Mouse (Mus musculus): ENCODE data around the gene Myl6b. TPM values are rescaled to one million over a fixed set of nuclear protein-coding genes. Genes with fewer than 3 reads are reported as not detected.

Myl6b gene
- polyA plus RNA-seq, 1 experiment = not detected

DNA sequence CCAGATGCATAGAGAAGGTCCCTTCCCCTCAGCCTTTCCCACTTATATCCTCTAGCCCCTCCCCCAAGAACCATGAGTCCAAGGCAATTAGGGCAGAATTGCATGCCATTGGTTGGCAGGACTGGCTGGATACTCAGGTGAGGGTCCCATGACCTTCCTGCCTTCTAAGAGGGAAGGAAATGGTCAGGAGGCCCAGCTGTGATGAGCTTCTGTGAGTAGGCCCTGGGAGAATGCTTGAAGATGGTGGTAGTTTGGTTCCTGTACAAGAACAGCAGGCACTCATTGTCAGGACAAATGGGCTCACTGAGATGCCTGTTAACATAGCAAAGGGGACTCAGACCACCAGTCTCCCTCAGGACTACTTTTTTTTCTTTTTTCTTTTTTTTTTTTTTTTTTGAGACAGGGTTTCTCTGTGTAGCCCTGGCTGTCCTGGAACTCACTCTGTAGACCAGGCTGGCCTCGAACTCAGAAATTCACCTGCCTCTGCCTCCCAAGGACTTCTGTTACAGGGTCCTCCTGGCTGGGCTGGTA lies 39.9 kb upstream of the Myl6b start:
- H3K4me3 ChIP-seq (ENCODE audit: insufficient read depth, low read depth, low read length) = no peak overlapping the region
- WGBS = 93% methylated on average over 1 of the region's 1 CpGs
- H3K4me1 ChIP-seq (ENCODE audit: control insufficient read depth, insufficient read depth, low read length) = no peaks in the 10 kb centered on the region
- no peak overlapping the region for H3K27ac ChIP-seq (ENCODE audit: insufficient read depth, low read depth, low read length)
- no peak for TF ChIP-seq POLR2A (IDR thresholded peaks at IDR 0.05; ENCODE audit: insufficient read depth, low read depth, low read length)
- TF ChIP-seq CTCF (IDR thresholded peaks at IDR 0.05; ENCODE audit: insufficient read depth, low read depth, low read length) = no peak

DNA sequence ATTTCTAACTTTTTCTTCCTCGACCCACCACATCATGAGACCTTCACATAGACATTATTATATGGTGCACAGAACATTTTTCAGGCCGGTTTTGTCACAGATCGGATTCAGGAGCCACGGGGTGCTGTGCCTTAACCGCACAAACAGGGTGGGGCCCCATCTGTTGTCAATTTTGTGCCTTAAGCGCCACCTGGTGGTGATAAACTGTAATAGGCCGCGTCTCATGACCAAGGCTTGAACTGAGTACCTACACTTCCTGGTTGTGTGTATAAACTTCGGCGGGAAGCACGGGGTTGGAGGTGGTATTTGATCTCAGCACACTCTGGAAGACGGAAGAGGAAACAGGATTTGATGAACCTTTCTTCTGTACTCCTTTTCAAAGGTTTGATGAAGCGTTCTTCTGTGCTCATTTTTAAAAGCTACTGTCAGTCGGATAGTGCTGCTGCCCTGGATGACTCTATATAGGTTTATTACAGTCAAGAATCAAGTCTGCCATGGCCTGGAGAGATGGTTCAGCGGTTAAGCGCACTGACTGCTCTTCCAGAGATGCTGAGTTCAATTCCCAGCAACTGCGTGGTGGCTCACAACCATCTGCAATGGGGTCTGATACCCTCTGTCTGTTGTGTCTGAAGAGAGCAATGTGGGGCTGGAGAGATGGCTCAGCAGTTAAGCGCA lies 37.9 kb upstream of the Myl6b start:
- Histone ChIP-seq H3K4me1 (ENCODE audit: control insufficient read depth, insufficient read depth, low read length) (peaks cover 4% of the 10 kb centered on the region; the same call in 1 of the 2 replicates), H3K4me3 (ENCODE audit: insufficient read depth, low read depth, low read length) (no peak overlapping the region), H3K27ac (ENCODE audit: insufficient read depth, low read depth, low read length) (no peak overlapping the region)
- no peak for TF ChIP-seq POLR2A (IDR thresholded peaks at IDR 0.05; ENCODE audit: insufficient read depth, low read depth, low read length)
- TF ChIP-seq CTCF (IDR thresholded peaks at IDR 0.05; ENCODE audit: insufficient read depth, low read depth, low read length) = peak; percentile 61; the same call in 1 of the 2 replicates
- 15% methylated on average over 18 of the region's 18 CpGs for WGBS

DNA sequence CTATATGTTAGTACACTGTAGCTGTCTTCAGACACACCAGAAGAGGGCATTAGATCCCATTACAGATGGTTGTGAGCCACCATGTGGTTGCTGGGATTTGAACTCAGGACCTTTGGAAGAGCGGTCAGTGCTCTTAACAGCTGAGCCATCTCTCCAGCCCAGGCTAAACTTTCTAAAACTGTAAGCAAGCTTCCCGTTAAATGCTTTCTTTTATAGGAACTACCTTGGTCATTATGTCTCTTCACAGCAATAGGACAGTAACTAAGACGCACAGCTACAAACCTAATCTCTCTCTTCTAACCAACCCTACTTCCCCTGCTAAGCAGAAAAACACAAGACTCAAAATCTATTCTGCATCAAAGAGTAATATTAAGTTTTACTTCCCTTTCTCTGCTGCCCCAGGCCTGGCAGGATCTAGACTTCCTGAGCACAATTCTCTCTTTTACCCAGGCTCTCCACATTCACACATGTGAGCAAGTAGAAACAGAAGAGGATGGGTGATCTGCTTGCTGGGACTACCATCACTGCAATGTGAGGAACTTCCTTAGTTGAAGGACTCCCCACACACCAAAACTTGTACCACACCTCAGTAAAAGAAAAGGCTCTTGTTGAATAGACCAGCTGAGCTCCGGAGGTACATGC lies 37.3 kb upstream of the Myl6b start:
- TF ChIP-seq CTCF (IDR thresholded peaks at IDR 0.05; ENCODE audit: insufficient read depth, low read depth, low read length) (no peak), POLR2A (IDR thresholded peaks at IDR 0.05; ENCODE audit: insufficient read depth, low read depth, low read length) (no peak)
- whole genome bisulfite sequencing = 69% methylated on average over 4 of the region's 4 CpGs
- no peak overlapping the region for H3K27ac ChIP-seq (ENCODE audit: insufficient read depth, low read depth, low read length)
- H3K4me1 ChIP-seq (ENCODE audit: control insufficient read depth, insufficient read depth, low read length) = peaks cover 4% of the 10 kb centered on the region; the same call in 1 of the 2 replicates
- no peak overlapping the region for H3K4me3 ChIP-seq (ENCODE audit: insufficient read depth, low read depth, low read length)

DNA sequence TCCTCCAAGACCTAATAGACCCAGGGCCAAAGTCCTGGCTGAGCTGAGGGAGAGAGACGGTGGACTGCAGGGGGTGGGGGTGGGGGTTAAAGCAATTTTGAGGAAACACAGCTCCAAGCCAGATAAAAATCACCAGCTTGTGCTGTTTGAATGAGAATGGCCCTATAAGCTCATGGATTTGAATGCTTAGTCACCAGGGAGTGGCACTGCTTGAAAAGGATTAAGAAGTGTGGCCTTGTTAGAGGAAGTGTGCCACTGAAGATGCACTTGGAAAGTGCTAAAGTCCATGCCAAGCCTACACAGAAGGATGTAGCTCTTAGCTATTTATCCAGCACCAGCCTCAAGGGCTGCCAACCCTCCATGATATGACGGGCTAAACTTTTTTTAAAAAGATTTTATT lies 36.7 kb upstream of the Myl6b start:
- Histone ChIP-seq H3K4me3 (ENCODE audit: insufficient read depth, low read depth, low read length) (no peak overlapping the region), H3K4me1 (ENCODE audit: control insufficient read depth, insufficient read depth, low read length) (peaks cover 4% of the 10 kb centered on the region; the same call in 1 of the 2 replicates), H3K27ac (ENCODE audit: insufficient read depth, low read depth, low read length) (no peak overlapping the region)
- no peak for TF ChIP-seq POLR2A (IDR thresholded peaks at IDR 0.05; ENCODE audit: insufficient read depth, low read depth, low read length)
- TF ChIP-seq CTCF (IDR thresholded peaks at IDR 0.05; ENCODE audit: insufficient read depth, low read depth, low read length) = no peak
- WGBS = 83% methylated on average over 2 of the region's 2 CpGs

DNA sequence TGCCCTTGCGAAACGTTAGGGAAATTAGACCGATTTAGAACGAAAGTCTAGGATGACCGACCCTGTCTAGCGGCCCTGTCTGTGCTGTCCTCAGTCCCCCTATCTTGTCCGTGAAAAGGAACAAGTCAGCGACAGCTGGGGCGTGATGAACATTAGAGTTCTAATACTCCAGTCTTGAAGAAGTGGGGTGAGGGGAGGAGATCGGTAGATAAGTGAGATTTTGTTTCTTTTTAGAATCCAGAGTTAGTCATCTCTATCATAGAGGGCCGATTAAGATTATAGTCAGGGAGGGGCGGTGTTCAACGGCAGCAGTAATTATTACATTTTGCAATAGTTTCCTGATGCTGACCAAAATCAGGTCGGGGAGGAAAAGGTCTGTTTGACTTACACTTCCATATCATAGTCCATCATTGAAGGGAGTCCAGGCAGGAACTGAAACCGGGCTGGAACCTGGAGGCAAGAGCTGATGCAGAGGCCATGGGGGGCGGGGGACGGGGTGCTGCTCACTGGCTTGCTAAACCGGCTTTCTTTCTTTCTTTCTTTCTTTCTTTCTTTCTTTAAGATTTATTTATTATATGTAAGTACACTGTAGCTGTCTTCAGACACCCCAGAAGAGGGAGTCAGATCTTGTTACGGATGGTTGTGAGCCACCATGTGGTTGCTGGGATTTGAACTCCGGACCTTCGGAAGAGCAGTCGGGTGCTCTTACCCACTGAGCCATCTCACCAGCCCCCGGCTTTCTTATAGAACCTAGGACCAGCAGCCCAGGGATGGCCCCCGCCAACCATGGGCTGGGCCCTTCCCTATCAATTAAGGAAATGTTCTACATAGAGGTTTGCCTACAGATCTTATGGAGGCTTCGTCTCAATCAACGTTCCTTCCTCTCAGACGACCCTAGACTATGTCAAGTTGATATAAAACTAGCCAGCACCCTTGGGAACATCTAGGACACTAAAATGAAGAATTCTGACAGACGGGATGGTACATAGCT lies 28.2 kb upstream of the Myl6b start:
- Histone ChIP-seq H3K4me1 (ENCODE audit: control insufficient read depth, insufficient read depth, low read length) (peaks cover 9% of the 10 kb centered on the region), H3K4me3 (ENCODE audit: insufficient read depth, low read depth, low read length) (peak overlapping the region; percentile 80), H3K27ac (ENCODE audit: insufficient read depth, low read depth, low read length) (no peak overlapping the region)
- TF ChIP-seq CTCF (IDR thresholded peaks at IDR 0.05; ENCODE audit: insufficient read depth, low read depth, low read length) (no peak), POLR2A (IDR thresholded peaks at IDR 0.05; ENCODE audit: insufficient read depth, low read depth, low read length) (no peak)
- 28% methylated on average over 28 of the region's 28 CpGs for WGBS

GRCm38 (mm10) chr10:128525671-128526308 lies 27.3 kb upstream of the Myl6b start, which contains the start of gene Esyt1:
Gene Esyt1, minus strand, starts transcription at chr10:128525871.
- H3K4me3 ChIP-seq (ENCODE audit: insufficient read depth, low read depth, low read length) = peak within 1 kb of the TSS; percentile 80
- TF ChIP-seq POLR2A (IDR thresholded peaks at IDR 0.05; ENCODE audit: insufficient read depth, low read depth, low read length) = no peak
- TF ChIP-seq CTCF (IDR thresholded peaks at IDR 0.05; ENCODE audit: insufficient read depth, low read depth, low read length) = peak; percentile 26; the same call in 1 of the 2 replicates
- WGBS = under 1% methylated on average over 37 of the region's 37 CpGs
- H3K27ac ChIP-seq (ENCODE audit: insufficient read depth, low read depth, low read length) = 0 out of 2 replicates have a peak within 1 kb of the TSS, but pooled peaks have one; percentile 9
- peaks cover 8% of the 10 kb centered on the region for H3K4me1 ChIP-seq (ENCODE audit: control insufficient read depth, insufficient read depth, low read length)

GRCm38 (mm10) chr10:128524732-128525662 lies 26.5 kb upstream of the Myl6b start:
- WGBS = 2% methylated on average over 58 of the region's 58 CpGs
- TF ChIP-seq CTCF (IDR thresholded peaks at IDR 0.05; ENCODE audit: insufficient read depth, low read depth, low read length) = no peak
- no peak for TF ChIP-seq POLR2A (IDR thresholded peaks at IDR 0.05; ENCODE audit: insufficient read depth, low read depth, low read length)
- Histone ChIP-seq H3K4me3 (ENCODE audit: insufficient read depth, low read depth, low read length) (peak overlapping the region; percentile 80), H3K27ac (ENCODE audit: insufficient read depth, low read depth, low read length) (0 out of 2 replicates have a peak overlapping the region, but pooled peaks have one; percentile 9), H3K4me1 (ENCODE audit: control insufficient read depth, insufficient read depth, low read length) (peaks cover 8% of the 10 kb centered on the region)

Measured in olfactory bulb, adult 2 months (tissue).